Mouse (Mus musculus) embryonic facial prominence, embryonic 10.5 days (tissue): ENCODE data around the gene Nat10. TPM values are rescaled to one million over a fixed set of nuclear protein-coding genes. Genes with fewer than 3 reads are reported as not detected.

Experiments used
- DNase-seq: peaks from one replicate; pipeline ENCODE4 v3.0.0-alpha.2; 2017; ENCODE audit warnings: low spot score
- H3K27ac ChIP-seq: fragments of 300-500 bp; sonication (generic); replicated peaks from 2 replicates; pipeline ENCODE4 v1.5.1; 2016; ENCODE audit warnings: mild to moderate bottlenecking
- H3K27me3 ChIP-seq: fragments of 300-500 bp; sonication (generic); replicated peaks from 2 replicates; pipeline ENCODE4 v1.6.1; 2016; ENCODE audit warnings: low read depth, mild to moderate bottlenecking; ENCODE audit not compliant: poor library complexity, severe bottlenecking
- H3K36me3 ChIP-seq: fragments of 300-500 bp; sonication (generic); replicated peaks from 2 replicates; pipeline ENCODE4 v1.6.1; 2016; ENCODE audit warnings: mild to moderate bottlenecking, moderate library complexity
- H3K4me1 ChIP-seq: fragments of 300-500 bp; sonication (generic); 2 replicates; pipeline ENCODE4 v1.6.1; 2016
- H3K4me3 ChIP-seq: fragments of 300-500 bp; sonication (generic); 2 replicates; pipeline ENCODE4 v1.5.1; 2016; ENCODE audit warnings: mild to moderate bottlenecking, moderate library complexity
- H3K9me3 ChIP-seq: fragments of 300-500 bp; sonication (generic); 2 replicates; pipeline ENCODE4 v1.6.1; 2016; ENCODE audit warnings: mild to moderate bottlenecking
- WGBS: fragments of 180-500 bp; shearing (Covaris S2); methylation state at CpG from one replicate; pipeline ENCODE4 v1.1.7; 2016; 5-methylcytosine and 5-hydroxymethylcytosine counted together
- polyA plus RNA-seq: library from polyadenylated mRNA; unstranded; fragments of >200 nt; fragmentation: Nextera tagmentation; extraction: Ambion mirVana; gene quantifications from 2 replicates; pipeline ENCODE4 v1.2.1, GENCODE M21; 2016

Gene Nat10
- 31.5 and 35.4 TPM in 2 replicates for polyA plus RNA-seq

DNA sequence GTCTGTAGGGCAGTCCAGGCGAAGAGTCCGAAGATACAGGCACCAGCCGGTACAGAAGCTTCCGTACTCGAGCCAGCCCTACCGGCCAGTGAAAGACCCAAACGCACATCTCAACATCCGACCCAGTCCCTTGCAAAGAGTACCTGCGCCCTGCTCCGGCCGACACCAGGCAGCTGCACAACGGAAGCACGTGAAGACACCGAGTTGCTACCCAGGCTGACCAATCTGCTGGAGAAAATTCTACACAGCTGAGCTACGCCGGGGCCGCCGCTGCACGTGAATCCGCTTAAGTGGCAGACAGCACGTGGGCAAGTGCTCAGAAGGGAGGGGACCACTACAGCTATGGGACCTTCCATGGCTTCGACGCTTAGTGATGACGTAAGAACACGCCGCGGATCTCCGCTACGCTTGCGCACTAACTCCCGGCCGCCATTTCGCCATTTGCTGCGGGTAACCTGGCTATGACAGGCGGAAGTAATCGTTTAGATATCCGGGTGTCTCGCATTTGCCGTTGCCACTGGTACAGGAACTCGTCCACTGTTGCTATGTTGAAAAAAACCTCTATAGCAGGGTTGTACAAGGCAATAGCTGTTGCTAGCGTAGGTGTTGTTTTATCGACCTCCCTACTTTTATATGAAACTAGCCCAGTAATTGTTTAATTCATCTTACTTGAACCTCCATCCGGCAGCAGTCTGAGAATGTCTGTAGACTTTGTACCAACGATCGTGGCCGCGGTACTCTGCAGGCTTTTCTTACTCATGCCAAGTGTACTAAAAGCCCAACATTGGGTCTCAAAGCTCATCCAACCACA lies at the start of gene Nat10:
Nat10 (minus strand) TSS at position 365 of the 811 bp plus-strand sequence.
- peak within 1 kb of the TSS; percentile 83 for H3K4me3 ChIP-seq
- H3K36me3 ChIP-seq, result peaks cover 28% of the 10 kb centered on the region
- no peaks in the 10 kb centered on the region for H3K27me3 ChIP-seq
- peak within 1 kb of the TSS; percentile 84 for H3K27ac ChIP-seq
- H3K4me1 ChIP-seq, result peaks cover 14% of the 10 kb centered on the region
- H3K9me3 ChIP-seq, result no peaks in the 10 kb centered on the region
- under 1% methylated on average over 47 of the region's 47 CpGs for WGBS
- DNase-seq, result peak; percentile 97

DNA sequence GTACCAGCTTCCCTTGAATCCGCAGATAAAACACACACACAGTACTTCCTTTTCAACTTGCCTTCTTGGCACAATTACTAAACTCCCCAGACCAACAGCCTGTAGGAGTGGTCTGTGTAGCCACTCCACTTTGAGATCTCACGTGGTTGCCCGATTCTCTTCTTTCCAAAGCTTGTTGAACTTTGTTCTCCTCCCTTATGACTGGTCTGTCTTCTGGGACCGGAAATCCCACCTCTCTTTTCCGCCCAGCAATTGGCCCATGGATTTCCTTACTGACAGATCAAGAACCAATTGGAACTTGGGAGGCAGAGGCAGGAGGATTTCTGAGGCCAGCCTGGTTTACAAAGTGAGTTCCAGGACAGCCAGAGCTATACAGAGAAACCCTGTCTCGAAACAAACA lies 49.3 kb upstream of the Nat10 start:
- no peak for DNase-seq
- Histone ChIP-seq H3K4me1 (no peaks in the 10 kb centered on the region), H3K36me3 (no peaks in the 10 kb centered on the region), H3K27me3 (no peaks in the 10 kb centered on the region), H3K9me3 (no peaks in the 10 kb centered on the region), H3K4me3 (no peak overlapping the region), H3K27ac (no peak overlapping the region)
- 83% methylated on average over 6 of the region's 6 CpGs for WGBS

DNA sequence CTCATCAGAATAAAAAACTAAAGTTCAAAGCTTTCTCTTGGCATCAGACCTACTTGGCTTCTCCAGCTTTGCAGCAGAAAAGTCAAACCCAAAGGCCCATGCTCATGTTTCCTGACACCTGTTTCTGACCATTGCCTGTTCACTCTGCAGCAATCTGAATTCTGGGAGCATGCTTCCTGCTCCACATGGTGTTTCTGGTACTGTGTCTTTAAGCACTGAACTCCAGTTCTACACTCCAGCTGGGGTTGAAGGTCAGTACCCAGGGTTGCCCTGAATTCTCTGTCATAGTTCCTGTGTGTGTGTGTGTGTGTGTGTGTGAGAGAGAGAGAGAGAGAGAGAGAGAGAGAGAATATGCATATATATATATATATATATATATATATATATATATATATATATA lies 47.4 kb upstream of the Nat10 start:
- Histone ChIP-seq H3K27me3 (no peaks in the 10 kb centered on the region), H3K4me3 (no peak overlapping the region)

DNA sequence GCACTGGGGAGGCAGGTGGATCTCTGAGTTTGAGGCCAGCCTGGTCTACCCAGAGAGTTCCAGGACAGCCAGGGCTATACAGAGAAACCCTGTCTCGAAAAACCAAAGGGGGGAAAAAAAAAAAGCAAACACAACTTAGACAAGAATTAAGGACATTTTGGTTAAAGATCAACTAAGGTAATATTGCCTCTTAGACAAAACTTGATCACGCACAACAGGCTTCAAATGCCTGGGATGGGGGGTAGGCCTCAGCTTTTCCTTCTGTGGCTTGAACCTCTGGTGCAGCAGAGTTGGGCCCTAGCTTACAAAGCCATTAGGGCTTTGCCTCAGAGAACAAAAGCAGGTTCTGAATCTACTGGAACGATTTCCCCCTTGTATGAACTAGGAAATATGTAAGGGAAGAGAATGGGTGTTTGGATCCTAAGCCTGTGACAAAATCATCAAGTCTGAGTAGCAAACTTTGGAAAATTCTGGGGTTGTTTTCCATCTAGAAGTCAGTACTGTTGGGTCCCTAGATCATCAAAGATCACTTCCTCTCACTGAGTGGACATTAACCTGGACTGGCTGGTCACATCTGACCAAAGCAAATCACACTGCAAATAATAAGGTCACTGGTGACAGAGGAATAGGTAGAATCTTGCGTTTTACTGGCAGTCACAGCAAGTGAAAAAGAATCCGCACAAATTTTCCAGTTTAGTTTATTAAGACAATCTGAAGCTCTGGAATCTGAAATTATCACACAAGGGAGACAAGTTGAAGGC lies 42.9 kb upstream of the Nat10 start:
- WGBS, result 85% methylated on average over 5 of the region's 5 CpGs
- Histone ChIP-seq H3K4me3 (no peak overlapping the region), H3K4me1 (peaks cover 9% of the 10 kb centered on the region), H3K27me3 (no peaks in the 10 kb centered on the region), H3K36me3 (no peaks in the 10 kb centered on the region), H3K9me3 (no peaks in the 10 kb centered on the region), H3K27ac (no peak overlapping the region)
- DNase-seq, result no peak

More for the DNA sequence above, 47.4 kb upstream of the Nat10 start:
- H3K27ac ChIP-seq, result no peak overlapping the region
- no peaks in the 10 kb centered on the region for H3K9me3 ChIP-seq
- no peaks in the 10 kb centered on the region for H3K36me3 ChIP-seq
- H3K4me1 ChIP-seq, result peaks cover 9% of the 10 kb centered on the region
- no peak for DNase-seq

DNA sequence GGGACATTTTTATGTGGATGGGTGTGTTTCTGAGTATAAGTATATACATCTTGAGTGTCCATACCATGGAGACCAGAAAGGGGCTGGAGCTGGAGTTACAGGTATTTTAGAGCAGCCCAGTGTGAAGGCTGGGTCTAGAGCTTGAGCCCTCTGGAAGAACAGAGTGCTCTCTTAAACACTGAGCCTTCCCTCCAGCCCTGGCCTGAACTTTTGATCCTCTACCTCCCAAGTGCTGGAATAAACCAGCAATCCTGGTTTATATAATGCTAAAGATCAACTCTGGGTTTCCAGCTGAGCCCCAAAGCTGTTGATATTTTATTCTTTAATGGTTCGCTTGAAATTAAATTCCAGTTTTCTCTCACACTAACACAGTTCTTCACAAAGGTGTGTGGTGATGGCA lies 41.4 kb upstream of the Nat10 start:
- 92% methylated on average over 1 of the region's 1 CpGs for WGBS
- no peak for DNase-seq
- peaks cover 17% of the 10 kb centered on the region for H3K4me1 ChIP-seq
- H3K4me3 ChIP-seq, result no peak overlapping the region
- H3K36me3 ChIP-seq, result no peaks in the 10 kb centered on the region
- H3K27ac ChIP-seq, result no peak overlapping the region
- H3K9me3 ChIP-seq, result no peaks in the 10 kb centered on the region
- no peaks in the 10 kb centered on the region for H3K27me3 ChIP-seq

DNA sequence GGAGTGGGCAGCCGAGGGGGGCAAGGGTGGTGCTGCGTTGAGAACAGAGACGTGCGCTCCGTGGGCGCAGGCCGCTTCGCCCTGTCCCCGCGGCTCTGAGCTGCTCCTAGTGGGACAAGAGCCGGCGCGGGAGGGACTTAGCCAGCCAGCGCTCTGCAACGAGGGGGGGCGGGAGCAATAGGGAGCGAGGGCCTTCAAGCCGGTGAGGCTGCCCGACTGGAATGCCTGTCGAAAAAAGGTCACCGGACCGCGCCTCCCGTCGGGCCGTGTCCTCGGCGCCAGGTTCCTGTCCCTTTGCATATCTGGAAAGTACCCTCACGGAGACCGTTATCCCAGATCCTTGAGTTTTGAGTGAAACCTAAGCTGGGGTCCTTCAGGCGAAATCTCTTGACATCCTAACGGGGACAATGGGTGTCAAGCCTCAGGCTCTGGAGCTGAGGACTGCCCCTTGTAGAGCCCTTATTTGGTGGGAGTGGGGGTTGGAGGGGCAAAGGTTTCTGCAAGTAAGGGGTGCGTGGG lies 36.5 kb upstream of the Nat10 start, which contains the start of gene Caprin1:
Caprin1 (minus strand) TSS at position 159 of the 519 bp plus-strand sequence.
- under 1% methylated on average over 33 of the region's 33 CpGs for WGBS
- Histone ChIP-seq H3K4me1 (peaks cover 25% of the 10 kb centered on the region), H3K27me3 (no peaks in the 10 kb centered on the region), H3K9me3 (no peaks in the 10 kb centered on the region), H3K36me3 (peaks cover 29% of the 10 kb centered on the region), H3K27ac (peak within 1 kb of the TSS; percentile 100), H3K4me3 (peak within 1 kb of the TSS; percentile 97)
- peak; percentile 95 for DNase-seq

DNA sequence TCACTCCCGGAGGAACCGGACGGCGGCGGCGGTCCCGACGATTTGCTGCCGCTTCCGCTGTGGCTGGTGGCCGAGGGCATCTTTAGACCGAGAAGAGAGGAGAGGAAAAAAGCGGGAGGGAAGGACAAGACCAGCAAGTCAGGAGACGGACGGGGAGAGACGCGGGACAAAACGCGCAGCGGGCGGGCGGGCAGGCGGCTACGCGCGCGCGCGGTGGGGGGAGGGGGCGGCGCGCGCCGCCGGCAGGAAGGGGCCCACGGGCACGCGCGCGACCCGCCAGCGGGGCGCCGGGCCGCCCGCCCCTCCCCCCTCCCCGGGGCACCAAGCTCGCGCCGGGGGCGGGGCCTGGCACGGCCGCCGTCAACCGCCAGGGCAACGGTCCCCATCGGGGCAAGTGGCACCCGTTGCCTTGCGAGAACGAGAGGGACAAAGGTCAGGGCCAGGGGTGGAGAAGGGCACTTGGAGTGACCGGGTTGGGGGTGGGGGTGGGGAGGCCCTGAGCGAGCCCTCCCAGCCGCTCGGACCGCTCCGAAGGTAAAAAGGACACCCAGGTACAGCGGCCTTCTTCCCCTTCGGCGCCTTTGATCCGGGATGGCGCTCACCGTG lies 35.9 kb upstream of the Nat10 start:
- H3K27me3 ChIP-seq, result no peaks in the 10 kb centered on the region
- H3K27ac ChIP-seq, result peak overlapping the region; percentile 100
- H3K9me3 ChIP-seq, result no peaks in the 10 kb centered on the region
- H3K4me1 ChIP-seq, result peaks cover 29% of the 10 kb centered on the region
- H3K36me3 ChIP-seq, result peaks cover 35% of the 10 kb centered on the region
- peak; percentile 93 for DNase-seq
- H3K4me3 ChIP-seq, result peak overlapping the region; percentile 97
- WGBS, result under 1% methylated on average over 66 of the region's 72 CpGs

DNA sequence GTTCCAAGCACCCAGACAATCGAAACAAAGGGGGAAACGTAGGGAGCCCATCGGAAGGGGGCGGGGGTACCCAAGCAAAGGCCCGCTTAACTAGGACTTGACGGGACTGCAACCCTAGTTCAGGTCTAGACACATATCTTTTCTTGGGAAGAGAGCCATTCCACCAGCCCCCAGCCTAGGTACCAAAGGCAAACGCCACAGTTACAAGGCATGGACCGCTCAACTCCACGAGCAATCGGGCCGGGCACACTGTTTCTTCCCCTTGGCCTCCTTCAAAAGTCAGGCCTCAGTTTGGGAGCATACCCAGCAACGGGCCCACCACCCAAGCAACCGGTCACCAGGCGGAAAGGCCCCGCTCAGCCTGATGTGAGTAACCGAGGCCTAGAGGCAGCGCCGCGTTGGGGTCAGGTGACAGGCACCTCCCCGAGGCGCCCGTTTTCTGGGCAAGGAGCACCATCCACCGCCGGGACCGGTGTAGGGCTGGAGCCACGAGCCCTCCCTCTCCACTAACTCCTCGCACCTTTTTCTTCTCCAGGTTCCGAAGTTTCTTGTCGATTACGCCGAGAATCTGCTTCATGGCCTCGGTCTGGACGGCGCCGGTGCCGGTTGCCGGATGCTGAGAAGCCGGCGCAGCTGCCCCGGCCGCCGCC lies 35.3 kb upstream of the Nat10 start:
- H3K9me3 ChIP-seq, result no peaks in the 10 kb centered on the region
- peaks cover 31% of the 10 kb centered on the region for H3K4me1 ChIP-seq
- WGBS, result under 1% methylated on average over 42 of the region's 42 CpGs
- H3K36me3 ChIP-seq, result peaks cover 41% of the 10 kb centered on the region
- DNase-seq, result peak; percentile 75
- peak overlapping the region; percentile 100 for H3K27ac ChIP-seq
- no peaks in the 10 kb centered on the region for H3K27me3 ChIP-seq
- H3K4me3 ChIP-seq, result peak overlapping the region; percentile 97

DNA sequence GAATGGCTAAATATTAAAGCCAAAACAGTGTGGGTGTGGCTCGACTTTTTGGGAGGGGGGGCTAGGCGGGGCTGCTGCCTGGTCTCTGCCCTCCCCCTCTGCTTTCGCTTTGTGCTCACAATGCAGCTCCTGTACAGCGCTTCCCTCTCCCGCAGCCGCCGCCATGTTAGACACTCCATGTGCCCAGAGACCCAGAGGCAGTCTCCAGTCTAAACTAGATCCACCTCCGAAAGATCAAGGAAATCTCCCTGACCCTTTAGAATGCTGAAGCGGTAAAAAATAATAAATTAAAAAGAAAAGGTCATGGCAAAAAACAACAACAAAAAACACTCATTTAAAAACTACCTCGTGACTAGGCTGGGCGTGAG lies 34.8 kb upstream of the Nat10 start:
- DNase-seq, result peak; percentile 88
- WGBS, result 1% methylated on average over 11 of the region's 11 CpGs
- no peaks in the 10 kb centered on the region for H3K9me3 ChIP-seq
- H3K4me3 ChIP-seq, result peak overlapping the region; percentile 97
- H3K36me3 ChIP-seq, result peaks cover 46% of the 10 kb centered on the region
- H3K4me1 ChIP-seq, result peaks cover 34% of the 10 kb centered on the region
- H3K27ac ChIP-seq, result peak overlapping the region; percentile 100
- no peaks in the 10 kb centered on the region for H3K27me3 ChIP-seq

DNA sequence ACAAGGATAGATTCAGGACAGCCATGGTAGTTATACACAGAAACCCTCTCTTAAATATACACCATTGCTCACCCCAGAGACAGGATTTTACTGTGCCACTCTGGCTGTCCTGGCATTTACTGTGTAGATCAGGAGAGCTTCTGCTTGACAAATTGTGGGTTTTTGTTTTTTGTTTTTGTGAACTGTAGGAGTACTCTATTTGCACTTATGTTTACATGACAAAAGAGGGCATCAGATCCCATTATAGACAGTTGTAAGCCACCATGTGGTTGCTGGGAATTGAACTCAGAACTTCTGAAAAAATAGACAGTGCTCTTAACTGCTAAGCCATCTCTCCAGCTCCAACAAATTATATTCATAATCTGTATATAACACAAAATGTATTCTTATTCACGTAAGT lies 30.9 kb upstream of the Nat10 start:
- H3K4me3 ChIP-seq, result no peak overlapping the region
- no peaks in the 10 kb centered on the region for H3K27me3 ChIP-seq
- 94% methylated on average over 1 of the region's 1 CpGs for WGBS
- H3K4me1 ChIP-seq, result peaks cover 38% of the 10 kb centered on the region
- no peak overlapping the region for H3K27ac ChIP-seq
- no peak for DNase-seq
- H3K36me3 ChIP-seq, result peaks cover 82% of the 10 kb centered on the region
- no peaks in the 10 kb centered on the region for H3K9me3 ChIP-seq

DNA sequence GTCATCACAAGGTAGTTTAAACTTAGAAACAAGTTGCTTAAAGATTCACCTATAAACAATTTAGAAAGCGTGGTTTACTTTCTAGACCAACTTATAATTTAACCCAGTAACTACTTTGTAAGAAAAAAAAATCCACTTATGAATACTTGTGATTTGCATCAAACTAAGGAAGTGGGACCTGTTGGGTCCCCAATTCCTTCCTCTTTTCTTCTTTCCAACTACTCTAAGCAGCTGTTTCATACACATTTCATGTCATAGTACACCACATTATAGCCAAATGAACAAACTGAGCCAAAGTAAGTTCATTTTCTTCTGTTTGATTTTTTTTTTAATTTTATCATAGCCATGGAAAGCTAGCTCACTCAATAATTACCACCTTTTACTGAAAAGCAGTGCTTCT lies 24.7 kb upstream of the Nat10 start:
- Histone ChIP-seq H3K4me1 (peaks cover 11% of the 10 kb centered on the region; the same call in 1 of the 2 replicates), H3K9me3 (no peaks in the 10 kb centered on the region), H3K27ac (no peak overlapping the region), H3K4me3 (no peak overlapping the region), H3K36me3 (peaks cover 94% of the 10 kb centered on the region), H3K27me3 (no peaks in the 10 kb centered on the region)
- no peak for DNase-seq
- 99% methylated on average over 1 of the region's 1 CpGs for WGBS

DNA sequence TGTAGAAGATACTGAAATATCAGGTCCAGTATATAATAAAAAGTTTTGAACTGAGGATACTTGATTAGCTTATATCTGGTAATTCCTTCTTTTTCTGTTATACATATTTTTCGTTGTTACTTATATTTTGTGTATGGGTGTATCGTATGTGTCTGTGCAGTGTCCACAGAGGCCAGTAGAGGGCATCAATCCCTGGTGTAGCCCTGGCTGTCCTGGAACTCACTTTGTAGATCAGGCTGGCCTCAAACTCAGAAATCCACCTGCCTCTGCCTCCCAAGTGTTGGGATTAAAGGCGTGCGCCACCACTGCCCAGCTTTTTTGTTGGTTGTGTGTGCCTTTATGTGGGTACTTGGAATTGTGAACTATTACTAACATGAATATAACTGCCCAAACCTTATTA lies 23.6 kb upstream of the Nat10 start:
- no peak overlapping the region for H3K27ac ChIP-seq
- WGBS, result 90% methylated on average over 4 of the region's 4 CpGs
- DNase-seq, result no peak
- peaks cover 94% of the 10 kb centered on the region for H3K36me3 ChIP-seq
- no peak overlapping the region for H3K4me3 ChIP-seq
- H3K4me1 ChIP-seq, result peaks cover 2% of the 10 kb centered on the region; the same call in 1 of the 2 replicates
- no peaks in the 10 kb centered on the region for H3K9me3 ChIP-seq
- no peaks in the 10 kb centered on the region for H3K27me3 ChIP-seq
